Mouse (Mus musculus) midbrain, embryonic 16.5 days (tissue): ENCODE results near the gene Rnf168. TPM values are rescaled to one million over a fixed set of nuclear protein-coding genes. Genes with fewer than 3 reads are reported as not detected.
"Not testable (repeated sequence)": the region's sequence is repeated elsewhere in the genome, so short reads cannot be mapped to it uniquely, and the experiment has no call there.

Experiments used
- ATAC-seq: fragments of 200-750 bp; cut with Nextera tagmentation; 2 replicates; pipeline ENCODE4 v1.8.0; 2017; ENCODE audit warnings: moderate TSS enrichment
- H3K27ac ChIP-seq: fragments of 300-500 bp; sonication (generic); 2 replicates; pipeline ENCODE4 v1.5.1; 2014; ENCODE audit warnings: mild to moderate bottlenecking, low read length, mixed read lengths
- H3K27me3 ChIP-seq: fragments of 300-500 bp; sonication (generic); 2 replicates; pipeline ENCODE4 v1.6.1; 2014; ENCODE audit warnings: low read depth, low read length, mixed read lengths; ENCODE audit not compliant: control insufficient read depth, insufficient read depth
- H3K36me3 ChIP-seq: fragments of 300-500 bp; sonication (generic); 2 replicates; pipeline ENCODE4 v1.6.1; 2014; ENCODE audit warnings: mild to moderate bottlenecking, low read length, moderate library complexity, mixed read lengths; ENCODE audit not compliant: control insufficient read depth, insufficient read depth
- H3K4me1 ChIP-seq: fragments of 300-500 bp; sonication (generic); 2 replicates; pipeline ENCODE4 v1.6.1; 2014; ENCODE audit warnings: mild to moderate bottlenecking, low read length, mixed read lengths; ENCODE audit not compliant: control insufficient read depth, insufficient read depth
- H3K4me2 ChIP-seq: fragments of 300-500 bp; sonication (generic); 2 replicates; pipeline ENCODE4 v1.6.1; 2014; ENCODE audit warnings: mild to moderate bottlenecking, low read length, mixed read lengths
- H3K4me3 ChIP-seq: fragments of 300-500 bp; sonication (generic); 2 replicates; pipeline ENCODE4 v1.5.1; 2014; ENCODE audit warnings: low read depth, mild to moderate bottlenecking, low read length, moderate library complexity, mixed read lengths
- H3K9ac ChIP-seq: fragments of 300-500 bp; sonication (generic); 2 replicates; pipeline ENCODE4 v1.6.1; 2014; ENCODE audit warnings: low read depth, low read length, mixed read lengths
- H3K9me3 ChIP-seq: fragments of 300-500 bp; sonication (generic); replicated peaks from 2 replicates; pipeline ENCODE4 v1.6.1; 2014; ENCODE audit warnings: mild to moderate bottlenecking, low read length, mixed read lengths; ENCODE audit not compliant: control insufficient read depth, poor library complexity, severe bottlenecking
- WGBS: fragments of 180-500 bp; shearing (Covaris S2); extraction: QIAGEN DNeasy Blood & Tissue Kit; methylation state at CpG from one replicate; pipeline ENCODE4 v1.1.7; 2014; 5-methylcytosine and 5-hydroxymethylcytosine counted together
- polyA plus RNA-seq: library from polyadenylated mRNA; unstranded; fragments of >200 nt; fragmentation: Nextera tagmentation; extraction: Ambion mirVana; gene quantifications from 2 replicates; pipeline ENCODE4 v1.2.1, GENCODE M21; 2015

Rnf168 gene
- polyA plus RNA-seq, 1 experiment from 2014 or later = 24.2 TPM

GRCm38 (mm10) chr16:32271291-32271690 is 6.0 kb upstream of the Rnf168 start, which contains the start of gene Smco1:
Gene Smco1 (plus strand): TSS chr16:32271468.
- H3K4me2 ChIP-seq = no peak within 1 kb of the TSS
- no peaks in the 10 kb centered on the region for H3K27me3 ChIP-seq
- no peak within 1 kb of the TSS for H3K4me3 ChIP-seq
- no peak within 1 kb of the TSS for H3K9ac ChIP-seq
- 87% methylated on average over 11 of the region's 11 CpGs for WGBS
- no peak for ATAC-seq
- H3K9me3 ChIP-seq = no peaks in the 10 kb centered on the region
- no peak within 1 kb of the TSS for H3K27ac ChIP-seq
- H3K36me3 ChIP-seq = no peaks in the 10 kb centered on the region
- H3K4me1 ChIP-seq = no peaks in the 10 kb centered on the region

- WGBS = 61% methylated on average over 9 of the region's 9 CpGs
- Histone ChIP-seq H3K27ac (no peak overlapping the region), H3K36me3 (no peaks in the 10 kb centered on the region), H3K27me3 (no peaks in the 10 kb centered on the region), H3K4me1 (peaks cover 6% of the 10 kb centered on the region), H3K9ac (no peak overlapping the region), H3K4me2 (no peak overlapping the region), H3K4me3 (no peak overlapping the region), H3K9me3 (no peaks in the 10 kb centered on the region)
- ATAC-seq = no peak
These were observed 3.9 kb upstream of the Rnf168 start for GRCm38 (mm10) chr16:32273338-32273737.

- H3K9ac ChIP-seq = no peak overlapping the region
- peaks cover 21% of the 10 kb centered on the region for H3K4me1 ChIP-seq
- H3K36me3 ChIP-seq = no peaks in the 10 kb centered on the region
- H3K27me3 ChIP-seq = no peaks in the 10 kb centered on the region
- no peak overlapping the region for H3K4me2 ChIP-seq
- no peak overlapping the region for H3K4me3 ChIP-seq
- H3K27ac ChIP-seq = no peak overlapping the region
- ATAC-seq = no peak
- WGBS = 92% methylated on average over 6 of the region's 6 CpGs
- no peaks in the 10 kb centered on the region for H3K9me3 ChIP-seq
These were observed 2.2 kb upstream of the Rnf168 start for GRCm38 (mm10) chr16:32275041-32275440.

- H3K9me3 ChIP-seq = no peaks in the 10 kb centered on the region
- H3K4me1 ChIP-seq = peaks cover 28% of the 10 kb centered on the region
- H3K9ac ChIP-seq = no peak overlapping the region
- no peak overlapping the region for H3K4me3 ChIP-seq
- H3K27me3 ChIP-seq = no peaks in the 10 kb centered on the region
- no peak overlapping the region for H3K27ac ChIP-seq
- H3K4me2 ChIP-seq = no peak overlapping the region
- H3K36me3 ChIP-seq = no peaks in the 10 kb centered on the region
- WGBS = 63% methylated on average over 1 of the region's 1 CpGs
- no peak for ATAC-seq
These were observed 1.4 kb upstream of the Rnf168 start for GRCm38 (mm10) chr16:32275830-32276229.

GRCm38 (mm10) chr16:32278396-32278795 is 1.1 kb downstream of the Rnf168 start:
- no peaks in the 10 kb centered on the region for H3K27me3 ChIP-seq
- 57% methylated on average over 7 of the region's 7 CpGs for WGBS

GRCm38 (mm10) chr16:32280211-32280610 is 3.0 kb downstream of the Rnf168 start:
- Histone ChIP-seq H3K36me3 (peaks cover 20% of the 10 kb centered on the region), H3K9ac (no peak overlapping the region), H3K9me3 (no peaks in the 10 kb centered on the region), H3K27me3 (no peaks in the 10 kb centered on the region), H3K4me1 (peaks cover 40% of the 10 kb centered on the region), H3K4me3 (no peak overlapping the region; the same call in 1 of the 2 replicates), H3K4me2 (peak overlapping the region; percentile 48), H3K27ac (no peak overlapping the region)
- WGBS = 91% methylated on average over 8 of the region's 8 CpGs
- ATAC-seq = no peak

More at GRCm38 (mm10) chr16:32278396-32278795, 1.1 kb downstream of the Rnf168 start:
- Histone ChIP-seq H3K4me2 (peak overlapping the region; percentile 86), H3K4me3 (peak overlapping the region; percentile 89), H3K9ac (peak overlapping the region; percentile 94), H3K9me3 (no peaks in the 10 kb centered on the region), H3K27ac (peak overlapping the region; percentile 95), H3K36me3 (peaks cover 3% of the 10 kb centered on the region; the same call in 1 of the 2 replicates), H3K4me1 (peaks cover 40% of the 10 kb centered on the region)
- no peak for ATAC-seq

GRCm38 (mm10) chr16:32282608-32283007 is 5.3 kb downstream of the Rnf168 start:
- Histone ChIP-seq H3K9ac (no peak overlapping the region), H3K4me2 (no peak overlapping the region), H3K4me3 (no peak overlapping the region), H3K27me3 (no peaks in the 10 kb centered on the region), H3K36me3 (peaks cover 25% of the 10 kb centered on the region), H3K27ac (no peak overlapping the region), H3K4me1 (peaks cover 34% of the 10 kb centered on the region), H3K9me3 (no peaks in the 10 kb centered on the region)
- no peak for ATAC-seq

- no peaks in the 10 kb centered on the region for H3K4me1 ChIP-seq
- WGBS = 98% methylated on average over 4 of the region's 4 CpGs
- ATAC-seq = no peak
- H3K36me3 ChIP-seq = peaks cover 20% of the 10 kb centered on the region
- no peak overlapping the region for H3K9ac ChIP-seq
- no peak overlapping the region for H3K4me2 ChIP-seq
- no peak overlapping the region for H3K4me3 ChIP-seq
- H3K9me3 ChIP-seq = no peaks in the 10 kb centered on the region
- no peaks in the 10 kb centered on the region for H3K27me3 ChIP-seq
- no peak overlapping the region for H3K27ac ChIP-seq
These were observed 14.6 kb downstream of the Rnf168 start for GRCm38 (mm10) chr16:32291821-32292220.

GRCm38 (mm10) chr16:32299617-32300016 is 22.4 kb downstream of the Rnf168 start:
- not testable (repeated sequence) for H3K9me3 ChIP-seq, H3K4me2 ChIP-seq, H3K4me1 ChIP-seq, H3K27me3 ChIP-seq, H3K27ac ChIP-seq, H3K9ac ChIP-seq, H3K4me3 ChIP-seq, ATAC-seq
- 98% methylated on average over 4 of the region's 4 CpGs for WGBS
- H3K36me3 ChIP-seq = peaks cover 32% of the 10 kb centered on the region
